Mouse (Mus musculus) stomach, embryonic 14.5 days (tissue): ENCODE measurements around the gene Olfm2. TPM values are rescaled to one million over a fixed set of nuclear protein-coding genes. Genes with fewer than 3 reads are reported as not detected.

Source experiments
- ATAC-seq: fragments of 200-750 bp; cut with Nextera tagmentation; 2 replicates; pipeline ENCODE4 v1.8.0; 2017; ENCODE audit warnings: low read depth, moderate TSS enrichment; ENCODE audit not compliant: insufficient number of reproducible peaks, insufficient read depth, low FRiP score
- H3K27ac ChIP-seq: fragments of 300-500 bp; sonication (generic); 2 replicates; pipeline ENCODE4 v1.5.1; 2014; ENCODE audit warnings: mild to moderate bottlenecking, low read length, moderate library complexity, mixed read lengths
- H3K27me3 ChIP-seq: fragments of 300-500 bp; sonication (generic); 2 replicates; pipeline ENCODE4 v1.6.1; 2014; ENCODE audit warnings: low read length, control low read depth, mixed read lengths; ENCODE audit not compliant: control insufficient read depth, insufficient read depth
- H3K36me3 ChIP-seq: fragments of 300-500 bp; sonication (generic); 2 replicates; pipeline ENCODE4 v1.6.1; 2014; ENCODE audit warnings: mild to moderate bottlenecking, control low read depth, low read length, moderate library complexity, mixed read lengths; ENCODE audit not compliant: control insufficient read depth, insufficient read depth
- H3K4me1 ChIP-seq: fragments of 300-500 bp; sonication (generic); 2 replicates; pipeline ENCODE4 v1.6.1; 2014; ENCODE audit warnings: low read length, control low read depth, mixed read lengths; ENCODE audit not compliant: control insufficient read depth, insufficient read depth
- H3K4me2 ChIP-seq: fragments of 300-500 bp; sonication (generic); replicated peaks from 2 replicates; pipeline ENCODE4 v1.6.1; 2014; ENCODE audit warnings: low read depth, low read length, control low read depth
- H3K4me3 ChIP-seq: fragments of 300-500 bp; sonication (generic); 2 replicates; pipeline ENCODE4 v1.5.1; 2014; ENCODE audit warnings: low read depth, low read length, control low read depth
- H3K9ac ChIP-seq: fragments of 300-500 bp; sonication (generic); replicated peaks from 2 replicates; pipeline ENCODE4 v1.6.1; 2014; ENCODE audit warnings: low read depth, mild to moderate bottlenecking, control low read depth, low read length, moderate library complexity, mixed read lengths
- H3K9me3 ChIP-seq: fragments of 300-500 bp; sonication (generic); 2 replicates; pipeline ENCODE4 v1.6.1; 2016; ENCODE audit warnings: low read depth, low read length, control low read depth; ENCODE audit not compliant: control insufficient read depth
- WGBS: fragments of 180-500 bp; shearing (Covaris S2); extraction: QIAGEN DNeasy Blood & Tissue Kit; methylation state at CpG from one replicate; pipeline ENCODE4 v1.1.7; 2014; 5-methylcytosine and 5-hydroxymethylcytosine counted together
- polyA plus RNA-seq: library from polyadenylated mRNA; unstranded; fragments of >200 nt; fragmentation: Nextera tagmentation; extraction: Ambion mirVana; gene quantifications from 2 replicates; pipeline ENCODE4 v1.2.1, GENCODE M21; 2014

Gene Olfm2
- polyA plus RNA-seq, 1 experiment from 2014 or later: 8.6 TPM

GRCm38 (mm10) chr9:20763099-20763498, 16.9 kb upstream of the Olfm2 start:
- no peak overlapping the region for H3K4me2 ChIP-seq
- ATAC-seq: no peak
- no peaks in the 10 kb centered on the region for H3K4me1 ChIP-seq
- no peak overlapping the region for H3K27ac ChIP-seq
- 91% methylated on average over 1 of the region's 1 CpGs for WGBS
- no peaks in the 10 kb centered on the region for H3K27me3 ChIP-seq
- H3K9ac ChIP-seq: no peak overlapping the region
- no peaks in the 10 kb centered on the region for H3K9me3 ChIP-seq
- no peak overlapping the region for H3K4me3 ChIP-seq
- no peaks in the 10 kb centered on the region for H3K36me3 ChIP-seq

- H3K4me3 ChIP-seq: no peak overlapping the region
- H3K27me3 ChIP-seq: no peaks in the 10 kb centered on the region
- H3K9me3 ChIP-seq: no peaks in the 10 kb centered on the region
- H3K27ac ChIP-seq: no peak overlapping the region
- H3K9ac ChIP-seq: no peak overlapping the region
- WGBS: 55% methylated on average over 7 of the region's 7 CpGs
- H3K36me3 ChIP-seq: no peaks in the 10 kb centered on the region
- H3K4me2 ChIP-seq: no peak overlapping the region
- no peaks in the 10 kb centered on the region for H3K4me1 ChIP-seq
- ATAC-seq: no peak
Measured at GRCm38 (mm10) chr9:20762197-20762961, 16.2 kb upstream of the Olfm2 start.

- WGBS: 72% methylated on average over 3 of the region's 3 CpGs
- Histone ChIP-seq H3K36me3 (no peaks in the 10 kb centered on the region), H3K27ac (no peak overlapping the region), H3K9me3 (no peaks in the 10 kb centered on the region), H3K27me3 (no peaks in the 10 kb centered on the region), H3K4me1 (no peaks in the 10 kb centered on the region), H3K4me3 (no peak overlapping the region), H3K4me2 (no peak overlapping the region), H3K9ac (no peak overlapping the region)
- no peak for ATAC-seq
Measured at GRCm38 (mm10) chr9:20761388-20761787, 15.2 kb upstream of the Olfm2 start.

- Histone ChIP-seq H3K4me3 (no peak overlapping the region), H3K4me1 (no peaks in the 10 kb centered on the region), H3K9ac (no peak overlapping the region), H3K4me2 (no peak overlapping the region), H3K27ac (no peak overlapping the region), H3K9me3 (no peaks in the 10 kb centered on the region), H3K36me3 (no peaks in the 10 kb centered on the region), H3K27me3 (no peaks in the 10 kb centered on the region)
- 60% methylated on average over 12 of the region's 12 CpGs for WGBS
- ATAC-seq: no peak
Measured at GRCm38 (mm10) chr9:20760813-20761212, 14.7 kb upstream of the Olfm2 start.

- WGBS: 84% methylated on average over 6 of the region's 6 CpGs
Measured at GRCm38 (mm10) chr9:20758896-20759295, 12.7 kb upstream of the Olfm2 start.

GRCm38 (mm10) chr9:20758243-20758642, 12.1 kb upstream of the Olfm2 start:
- Histone ChIP-seq H3K4me3 (no peak overlapping the region), H3K27ac (no peak overlapping the region), H3K9me3 (no peaks in the 10 kb centered on the region), H3K27me3 (no peaks in the 10 kb centered on the region), H3K4me2 (no peak overlapping the region), H3K4me1 (no peaks in the 10 kb centered on the region), H3K36me3 (no peaks in the 10 kb centered on the region), H3K9ac (no peak overlapping the region)
- 73% methylated on average over 2 of the region's 2 CpGs for WGBS
- ATAC-seq: no peak

More at GRCm38 (mm10) chr9:20758896-20759295, 12.7 kb upstream of the Olfm2 start:
- Histone ChIP-seq H3K27me3 (no peaks in the 10 kb centered on the region), H3K4me2 (no peak overlapping the region), H3K4me1 (no peaks in the 10 kb centered on the region), H3K4me3 (no peak overlapping the region), H3K9ac (no peak overlapping the region), H3K9me3 (no peaks in the 10 kb centered on the region), H3K27ac (no peak overlapping the region), H3K36me3 (no peaks in the 10 kb centered on the region)
- no peak for ATAC-seq

GRCm38 (mm10) chr9:20757087-20757955, 11.2 kb upstream of the Olfm2 start:
- H3K4me2 ChIP-seq: no peak overlapping the region
- H3K27me3 ChIP-seq: no peaks in the 10 kb centered on the region
- no peak overlapping the region for H3K9ac ChIP-seq
- no peak overlapping the region for H3K4me3 ChIP-seq
- no peak overlapping the region for H3K27ac ChIP-seq
- H3K36me3 ChIP-seq: no peaks in the 10 kb centered on the region
- H3K4me1 ChIP-seq: no peaks in the 10 kb centered on the region
- peak; percentile 64; the same call in 1 of the 2 replicates for ATAC-seq
- 57% methylated on average over 6 of the region's 6 CpGs for WGBS
- no peaks in the 10 kb centered on the region for H3K9me3 ChIP-seq

- H3K4me3 ChIP-seq: no peak overlapping the region
- H3K4me2 ChIP-seq: no peak overlapping the region
- ATAC-seq: no peak
- no peak overlapping the region for H3K9ac ChIP-seq
- no peaks in the 10 kb centered on the region for H3K27me3 ChIP-seq
- H3K9me3 ChIP-seq: no peaks in the 10 kb centered on the region
- H3K36me3 ChIP-seq: no peaks in the 10 kb centered on the region
- no peaks in the 10 kb centered on the region for H3K4me1 ChIP-seq
- H3K27ac ChIP-seq: no peak overlapping the region
- 84% methylated on average over 4 of the region's 4 CpGs for WGBS
Measured at GRCm38 (mm10) chr9:20756081-20756700, 10.0 kb upstream of the Olfm2 start.
